Mouse (Mus musculus) heart, embryonic 13.5 days (tissue): Measurements from ENCODE around the gene Plekhb2. TPM values are rescaled to one million over a fixed set of nuclear protein-coding genes. Genes with fewer than 3 reads are reported as not detected.
A peak's percentile ranks its signal among the peaks of the same experiment; 100 is the strongest.

Source experiments
- ATAC-seq: fragments of 200-750 bp; cut with Nextera tagmentation; 2 replicates; pipeline ENCODE4 v1.8.0; 2017; ENCODE audit warnings: moderate TSS enrichment; ENCODE audit not compliant: insufficient number of reproducible peaks, low FRiP score, low TSS enrichment; ENCODE audit errors: extremely low read depth
- H3K27ac ChIP-seq: fragments of 300-500 bp; sonication (generic); replicated peaks from 2 replicates; pipeline ENCODE4 v1.5.1; 2015; ENCODE audit warnings: moderate library complexity, mild to moderate bottlenecking, inconsistent platforms
- H3K27me3 ChIP-seq: fragments of 300-500 bp; sonication (generic); replicated peaks from 2 replicates; pipeline ENCODE4 v1.6.1; 2015; ENCODE audit warnings: mild to moderate bottlenecking, inconsistent platforms
- H3K36me3 ChIP-seq: fragments of 300-500 bp; sonication (generic); 2 replicates; pipeline ENCODE4 v1.6.1; 2015; ENCODE audit warnings: mild to moderate bottlenecking, inconsistent platforms
- H3K4me1 ChIP-seq: fragments of 300-500 bp; sonication (generic); 2 replicates; pipeline ENCODE4 v1.6.1; 2015; ENCODE audit warnings: inconsistent platforms
- H3K4me2 ChIP-seq: fragments of 300-500 bp; sonication (generic); 2 replicates; pipeline ENCODE4 v1.6.1; 2015; ENCODE audit warnings: inconsistent platforms, mild to moderate bottlenecking, moderate library complexity
- H3K4me3 ChIP-seq: fragments of 300-500 bp; sonication (generic); 2 replicates; pipeline ENCODE4 v1.5.1; 2015; ENCODE audit warnings: moderate library complexity, mild to moderate bottlenecking, inconsistent platforms
- H3K9ac ChIP-seq: fragments of 300-500 bp; sonication (generic); 2 replicates; pipeline ENCODE4 v1.6.1; 2015; ENCODE audit warnings: inconsistent platforms, mild to moderate bottlenecking, moderate library complexity
- H3K9me3 ChIP-seq: fragments of 300-500 bp; sonication (generic); 2 replicates; pipeline ENCODE4 v1.6.1; 2016; ENCODE audit warnings: inconsistent platforms
- WGBS: fragments of 180-500 bp; shearing (Covaris S2); methylation state at CpG from one replicate; pipeline ENCODE4 v1.1.7; 2015; ENCODE audit warnings: mixed read lengths; 5-methylcytosine and 5-hydroxymethylcytosine counted together
- polyA plus RNA-seq: library from polyadenylated mRNA; unstranded; fragments of >200 nt; fragmentation: Nextera tagmentation; extraction: Ambion mirVana; gene quantifications from 2 replicates; pipeline ENCODE4 v1.2.1, GENCODE M21; 2015

Gene Plekhb2
- polyA plus RNA-seq, 1 experiment from 2014 or later, result 56.3 TPM

DNA sequence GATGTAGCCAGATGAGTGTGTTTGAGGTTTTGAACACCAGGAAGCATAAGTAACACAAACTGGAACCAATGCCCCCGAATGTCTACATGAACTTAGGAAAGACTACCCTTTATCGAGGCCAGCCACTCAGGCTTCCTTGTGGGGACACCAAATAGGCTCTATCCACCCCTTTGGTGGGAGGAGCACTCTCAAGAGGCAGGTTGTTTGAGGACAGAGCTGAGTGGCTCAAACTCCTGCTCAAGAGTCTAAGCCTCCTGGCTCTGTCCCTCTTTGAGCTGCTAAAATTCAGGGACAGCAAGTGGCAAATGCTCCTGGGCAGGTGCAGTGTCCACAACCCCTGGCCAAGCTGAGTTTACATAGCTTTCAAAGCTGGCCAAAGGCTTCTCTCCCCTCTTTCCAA is 14.9 kb upstream of the Plekhb2 start:
- WGBS, result 79% methylated on average over 2 of the region's 2 CpGs
- peaks cover 57% of the 10 kb centered on the region for H3K36me3 ChIP-seq
- no peak overlapping the region for H3K4me2 ChIP-seq
- H3K27ac ChIP-seq, result no peak overlapping the region
- no peak for ATAC-seq
- peaks cover 85% of the 10 kb centered on the region for H3K4me1 ChIP-seq
- no peaks in the 10 kb centered on the region for H3K9me3 ChIP-seq
- H3K27me3 ChIP-seq, result no peaks in the 10 kb centered on the region
- H3K4me3 ChIP-seq, result no peak overlapping the region
- H3K9ac ChIP-seq, result no peak overlapping the region

GRCm38 (mm10) chr1:34837951-34838689 is 11.7 kb upstream of the Plekhb2 start:
- peak overlapping the region; percentile 30 for H3K4me2 ChIP-seq
- no peak for ATAC-seq
- H3K9ac ChIP-seq, result no peak overlapping the region
- H3K36me3 ChIP-seq, result peaks cover 38% of the 10 kb centered on the region
- 51% methylated on average over 6 of the region's 6 CpGs for WGBS
- H3K27ac ChIP-seq, result peak overlapping the region; percentile 56
- H3K4me1 ChIP-seq, result peaks cover 72% of the 10 kb centered on the region
- H3K9me3 ChIP-seq, result no peaks in the 10 kb centered on the region
- H3K27me3 ChIP-seq, result no peaks in the 10 kb centered on the region
- 0 out of 2 replicates have a peak overlapping the region, but pooled peaks have one; percentile 11 for H3K4me3 ChIP-seq

- 44% methylated on average over 12 of the region's 12 CpGs for WGBS
- Histone ChIP-seq H3K4me2 (peak overlapping the region; percentile 83), H3K36me3 (peaks cover 28% of the 10 kb centered on the region), H3K4me1 (peaks cover 71% of the 10 kb centered on the region), H3K27ac (no peak overlapping the region; the same call in 1 of the 2 replicates), H3K9me3 (no peaks in the 10 kb centered on the region), H3K9ac (no peak overlapping the region), H3K27me3 (no peaks in the 10 kb centered on the region), H3K4me3 (peak overlapping the region; percentile 6; the same call in 1 of the 2 replicates)
- ATAC-seq, result no peak
These were observed 10.5 kb upstream of the Plekhb2 start for GRCm38 (mm10) chr1:34839241-34839640.

- Histone ChIP-seq H3K27ac (peak overlapping the region; percentile 98), H3K27me3 (no peaks in the 10 kb centered on the region), H3K4me3 (peak overlapping the region; percentile 91), H3K9ac (peak overlapping the region; percentile 96), H3K4me1 (peaks cover 51% of the 10 kb centered on the region), H3K4me2 (peak overlapping the region; percentile 83), H3K36me3 (peaks cover 3% of the 10 kb centered on the region; the same call in 1 of the 2 replicates), H3K9me3 (no peaks in the 10 kb centered on the region)
- no peak for ATAC-seq
- WGBS, result under 1% methylated on average over 12 of the region's 12 CpGs
These were observed 7.9 kb upstream of the Plekhb2 start for GRCm38 (mm10) chr1:34841709-34842388.

- no peaks in the 10 kb centered on the region for H3K9me3 ChIP-seq
- H3K4me3 ChIP-seq, result peak overlapping the region; percentile 91
- H3K4me1 ChIP-seq, result peaks cover 46% of the 10 kb centered on the region
- H3K9ac ChIP-seq, result peak overlapping the region; percentile 96
- H3K27ac ChIP-seq, result peak overlapping the region; percentile 98
- WGBS, result 1% methylated on average over 49 of the region's 51 CpGs
- H3K36me3 ChIP-seq, result no peaks in the 10 kb centered on the region
- ATAC-seq, result peak; percentile 83
- no peaks in the 10 kb centered on the region for H3K27me3 ChIP-seq
- peak overlapping the region; percentile 83 for H3K4me2 ChIP-seq
These were observed 7.4 kb upstream of the Plekhb2 start for GRCm38 (mm10) chr1:34842389-34842861.

DNA sequence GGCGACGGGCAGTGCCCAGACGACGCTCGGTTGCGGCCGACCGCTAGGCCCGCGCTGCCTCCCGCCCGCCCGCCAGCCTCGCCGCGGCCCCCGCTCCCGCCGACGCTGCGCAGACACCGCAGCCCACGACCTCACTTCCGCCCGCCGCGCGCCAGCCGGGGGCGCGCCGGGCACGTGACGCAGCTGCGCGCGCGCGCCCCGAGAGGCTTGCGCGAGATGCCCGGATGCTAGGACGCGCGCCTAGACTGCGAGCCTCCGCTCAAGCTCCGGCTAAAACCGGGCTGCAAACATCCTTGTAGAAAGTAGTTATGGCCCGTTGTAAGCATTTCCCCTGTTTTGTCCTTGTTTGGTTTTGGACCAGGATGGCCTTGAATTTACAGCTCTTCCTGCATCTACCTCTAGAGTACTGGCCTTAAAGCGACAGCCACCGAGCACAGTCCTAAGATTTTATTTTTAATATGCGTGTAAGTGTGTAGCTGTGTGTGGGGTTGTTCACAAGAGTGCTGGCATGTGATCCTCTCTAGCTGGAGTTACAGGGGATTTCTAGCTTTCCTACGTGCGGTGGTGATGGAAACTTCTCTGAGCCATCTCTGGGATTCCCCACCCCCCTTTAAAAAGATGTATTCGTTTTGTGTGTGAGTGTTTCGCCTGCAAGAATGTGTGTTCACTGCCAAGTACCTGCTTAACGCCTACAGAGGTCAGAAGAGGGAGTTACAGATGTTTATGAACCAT is 6.7 kb upstream of the Plekhb2 start, which contains the start of gene Fam168b:
Gene Fam168b, minus strand, starts transcription at position 179 of the 732 bp plus-strand sequence.
- H3K4me3 ChIP-seq, result peak within 1 kb of the TSS; percentile 91
- peak within 1 kb of the TSS; percentile 96 for H3K9ac ChIP-seq
- peak within 1 kb of the TSS; percentile 83 for H3K4me2 ChIP-seq
- H3K4me1 ChIP-seq, result peaks cover 40% of the 10 kb centered on the region
- H3K9me3 ChIP-seq, result no peaks in the 10 kb centered on the region
- H3K27ac ChIP-seq, result peak within 1 kb of the TSS; percentile 98
- peak; percentile 75; the same call in 1 of the 2 replicates for ATAC-seq
- H3K36me3 ChIP-seq, result no peaks in the 10 kb centered on the region
- H3K27me3 ChIP-seq, result no peaks in the 10 kb centered on the region
- WGBS, result 1% methylated on average over 49 of the region's 59 CpGs

DNA sequence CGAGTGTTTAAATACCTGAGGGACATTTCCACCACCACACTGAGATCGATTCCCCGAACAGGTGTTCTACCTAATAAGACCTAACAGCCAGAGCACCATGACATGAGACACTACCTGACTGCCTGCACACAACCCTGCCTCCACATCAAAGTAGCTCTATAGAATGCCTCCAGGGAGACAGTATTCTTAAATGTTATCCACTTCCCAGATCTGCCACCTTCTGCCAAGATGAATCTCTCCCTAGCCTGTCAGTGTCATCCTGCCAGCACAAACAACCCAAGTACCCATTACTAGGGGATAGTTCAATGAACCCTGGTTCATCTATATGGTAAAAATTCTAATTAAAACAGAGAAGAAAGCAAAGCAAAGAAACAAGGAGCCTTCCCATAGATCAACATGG is 2.7 kb upstream of the Plekhb2 start:
- no peak for ATAC-seq
- Histone ChIP-seq H3K9ac (no peak overlapping the region), H3K4me1 (peaks cover 26% of the 10 kb centered on the region), H3K27me3 (no peaks in the 10 kb centered on the region), H3K4me2 (no peak overlapping the region), H3K36me3 (no peaks in the 10 kb centered on the region), H3K9me3 (no peaks in the 10 kb centered on the region), H3K27ac (no peak overlapping the region), H3K4me3 (no peak overlapping the region)
- WGBS, result 84% methylated on average over 3 of the region's 3 CpGs

DNA sequence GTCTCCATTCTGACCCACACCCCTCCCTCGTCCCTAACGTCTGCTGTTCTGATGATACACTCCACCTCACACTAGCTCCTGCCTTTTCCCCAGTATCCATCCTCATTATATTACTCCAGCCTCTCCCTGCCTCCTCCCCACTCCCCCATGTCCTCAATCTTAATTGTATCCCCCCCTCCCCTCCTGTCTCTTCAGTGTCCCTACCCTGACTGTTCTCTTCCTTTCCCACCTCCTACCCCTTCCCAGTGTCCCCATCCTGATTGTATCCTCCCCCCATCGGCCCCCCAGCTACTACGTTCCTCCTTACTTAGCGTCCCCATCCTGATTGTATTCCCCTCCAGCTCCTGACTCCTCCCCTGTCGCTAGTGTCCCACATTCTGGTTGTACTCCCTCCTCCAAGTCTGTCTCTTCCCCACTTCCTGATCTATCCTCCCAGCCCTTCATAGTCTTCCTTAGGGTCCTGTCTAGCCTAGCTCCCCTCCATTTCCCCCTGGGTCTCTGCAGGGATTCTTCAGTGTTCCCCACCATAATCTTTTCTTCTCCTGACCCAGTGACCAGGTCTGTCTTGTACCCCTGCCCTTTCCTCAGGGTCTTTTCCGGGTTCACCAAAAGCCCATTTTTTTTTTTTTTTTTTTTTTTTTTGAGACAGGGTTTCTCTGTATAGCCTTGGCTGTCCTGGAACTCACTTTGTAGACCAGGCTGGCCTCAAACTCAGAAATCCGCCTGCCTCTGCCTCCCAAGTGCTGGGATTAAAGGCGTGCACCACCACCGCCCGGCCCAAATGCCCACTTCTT is 764 bp downstream of the Plekhb2 start:
- Histone ChIP-seq H3K9ac (peak overlapping the region; percentile 94), H3K27me3 (no peaks in the 10 kb centered on the region), H3K4me2 (peak overlapping the region; percentile 80), H3K27ac (0 out of 2 replicates have a peak overlapping the region, but pooled peaks have one; percentile 29), H3K4me3 (peak overlapping the region; percentile 82), H3K4me1 (peaks cover 32% of the 10 kb centered on the region), H3K36me3 (no peaks in the 10 kb centered on the region), H3K9me3 (no peaks in the 10 kb centered on the region)
- no peak for ATAC-seq
- 49% methylated on average over 11 of the region's 11 CpGs for WGBS

GRCm38 (mm10) chr1:34851562-34851961 is 1.8 kb downstream of the Plekhb2 start:
- Histone ChIP-seq H3K27ac (0 out of 2 replicates have a peak overlapping the region, but pooled peaks have one; percentile 82), H3K4me1 (peaks cover 32% of the 10 kb centered on the region), H3K27me3 (no peaks in the 10 kb centered on the region), H3K9me3 (no peaks in the 10 kb centered on the region), H3K9ac (0 out of 2 replicates have a peak overlapping the region, but pooled peaks have one; percentile 3), H3K4me2 (peak overlapping the region; percentile 80), H3K36me3 (no peaks in the 10 kb centered on the region), H3K4me3 (no peak overlapping the region)
- WGBS, result 62% methylated on average over 6 of the region's 6 CpGs
- no peak for ATAC-seq

DNA sequence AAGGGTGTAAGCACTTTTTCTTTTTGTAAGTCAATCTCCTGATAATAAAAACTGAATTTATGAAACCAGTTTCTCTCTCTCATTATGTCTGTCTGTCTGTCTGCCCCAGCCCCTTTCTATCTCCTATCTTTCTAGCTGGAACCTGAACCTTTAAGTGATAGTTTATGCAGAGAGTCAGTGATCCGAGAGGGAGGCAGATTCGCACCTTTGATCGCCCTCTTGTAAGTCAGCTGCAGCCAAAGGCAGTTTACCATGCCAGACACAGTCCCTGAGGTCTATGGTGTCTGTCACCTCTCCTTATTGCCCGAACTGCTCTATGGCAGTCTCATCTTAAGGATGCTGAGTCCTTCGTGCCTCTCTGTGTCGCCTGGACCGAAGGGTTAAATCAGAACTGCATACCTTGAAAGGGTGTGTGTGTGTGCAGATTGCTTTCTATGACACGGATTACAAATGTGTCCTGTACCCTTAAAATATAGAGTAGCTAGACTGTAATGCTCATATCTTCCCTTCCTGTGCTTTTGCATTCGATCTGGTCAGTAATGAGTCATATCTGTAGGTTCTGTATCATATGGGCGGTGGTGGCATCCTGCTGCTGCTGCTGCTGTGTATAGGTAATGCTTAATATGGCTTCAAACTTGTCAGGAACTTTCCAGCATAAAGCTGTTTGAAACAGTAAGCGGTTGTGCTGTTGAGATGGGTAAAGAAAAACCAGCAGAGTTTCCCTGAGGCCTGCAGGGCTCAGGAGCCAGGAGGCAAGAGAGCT is 2.5 kb downstream of the Plekhb2 start:
- WGBS, result 69% methylated on average over 11 of the region's 11 CpGs
- peaks cover 32% of the 10 kb centered on the region for H3K4me1 ChIP-seq
- no peaks in the 10 kb centered on the region for H3K36me3 ChIP-seq
- no peak for ATAC-seq
- peak overlapping the region; percentile 82 for H3K27ac ChIP-seq
- no peak overlapping the region for H3K4me3 ChIP-seq
- no peaks in the 10 kb centered on the region for H3K27me3 ChIP-seq
- H3K4me2 ChIP-seq, result 0 out of 2 replicates have a peak overlapping the region, but pooled peaks have one; percentile 7
- peak overlapping the region; percentile 52 for H3K9ac ChIP-seq
- H3K9me3 ChIP-seq, result no peaks in the 10 kb centered on the region
